In genomic region chr3:108070295-108071293, GRCm38 (mm10) we compare ENCODE assay signal across 8 mouse cellular contexts. TPM values are rescaled to one million over a fixed set of nuclear protein-coding genes. Genes with fewer than 3 reads are reported as not detected.
DNase-seq lines count a peak whose midpoint lies in the region; ATAC-seq and TF ChIP-seq lines count a peak whose summit lies in the region.

No protein-coding gene starts in this region.

- no peaks in the 10 kb centered on the region for H3K4me1 ChIP-seq in midbrain, embryonic 11.5 days (ENCODE audit: control insufficient read depth, insufficient read depth, low read length)
- no peaks in the 10 kb centered on the region for H3K4me1 ChIP-seq in midbrain, embryonic 15.5 days
- H3K4me1 ChIP-seq in hindbrain, postnatal 0 days (ENCODE audit: insufficient read depth, low read length): no peaks in the 10 kb centered on the region

- peak; percentile 77 for TF ChIP-seq CTCF in hindbrain, postnatal 0 days (IDR thresholded peaks at IDR 0.05; ENCODE audit: low read depth)

- no peak overlapping the region for H3K9ac ChIP-seq in midbrain, embryonic 11.5 days (ENCODE audit: low read length)
- no peak overlapping the region for H3K9ac ChIP-seq in midbrain, embryonic 15.5 days
- H3K9ac ChIP-seq in hindbrain, postnatal 0 days (replicated peaks; ENCODE audit: low read length): no peak overlapping the region

- H3K36me3 ChIP-seq in midbrain, embryonic 11.5 days (ENCODE audit: control insufficient read depth, insufficient read depth, low read length): peaks cover 8% of the 10 kb centered on the region; the same call in 1 of the 2 replicates
- peaks cover 7% of the 10 kb centered on the region; the same call in 1 of the 2 replicates for H3K36me3 ChIP-seq in midbrain, embryonic 15.5 days (replicated peaks)
- H3K36me3 ChIP-seq in hindbrain, postnatal 0 days (ENCODE audit: insufficient read depth, low read length): peaks cover 11% of the 10 kb centered on the region

- no peak overlapping the region for H3K4me3 ChIP-seq in midbrain, embryonic 11.5 days (ENCODE audit: low read depth, low read length)
- H3K4me3 ChIP-seq in midbrain, embryonic 15.5 days: no peak overlapping the region
- H3K4me3 ChIP-seq in hindbrain, postnatal 0 days (ENCODE audit: low read length): no peak overlapping the region

- 70% methylated on average over 10 of the region's 10 CpGs for WGBS in midbrain, embryonic 11.5 days
- WGBS in midbrain, embryonic 15.5 days: 65% methylated on average over 10 of the region's 10 CpGs
- 72% methylated on average over 10 of the region's 10 CpGs for WGBS in hindbrain, postnatal 0 days

- peak; percentile 97 for DNase-seq in midbrain, embryonic 11.5 days (ENCODE audit: low spot score, missing footprints)
- DNase-seq in T-cell, adult 2 months (ENCODE audit: low spot score): peak; percentile 77
- peak; percentile 73 to 79 for DNase-seq in cerebellum, postnatal 36 days
- peak; percentile 46 for DNase-seq in hindbrain, postnatal 0 days (ENCODE audit: low spot score)
- peak; percentile 58 for DNase-seq in left cerebral cortex, postnatal 4 days
- peak; percentile 81 for DNase-seq in thymus, postnatal 14 days

- H3K4me2 ChIP-seq in midbrain, embryonic 11.5 days: no peak overlapping the region
- no peak overlapping the region for H3K4me2 ChIP-seq in midbrain, embryonic 15.5 days
- H3K4me2 ChIP-seq in hindbrain, postnatal 0 days (ENCODE audit: low read depth, low read length): no peak overlapping the region

- no peak overlapping the region for H3K27ac ChIP-seq in midbrain, embryonic 11.5 days (ENCODE audit: low read depth, low read length)
- no peak overlapping the region for H3K27ac ChIP-seq in midbrain, embryonic 15.5 days
- H3K27ac ChIP-seq in hindbrain, postnatal 0 days: no peak overlapping the region

- H3K27me3 ChIP-seq in midbrain, embryonic 11.5 days (ENCODE audit: control insufficient read depth, insufficient read depth, low read length): no peaks in the 10 kb centered on the region
- H3K27me3 ChIP-seq in midbrain, embryonic 15.5 days (replicated peaks): no peaks in the 10 kb centered on the region
- H3K27me3 ChIP-seq in hindbrain, postnatal 0 days (ENCODE audit: insufficient read depth, low read length): no peaks in the 10 kb centered on the region

- no peaks in the 10 kb centered on the region for H3K9me3 ChIP-seq in midbrain, embryonic 11.5 days (ENCODE audit: control insufficient read depth, low read length)
- H3K9me3 ChIP-seq in midbrain, embryonic 15.5 days: no peaks in the 10 kb centered on the region
- H3K9me3 ChIP-seq in hindbrain, postnatal 0 days (ENCODE audit: low read length): no peaks in the 10 kb centered on the region

- intact Hi-C loops in left cerebral cortex, postnatal 4 days (cut with DNase I): loop anchor here (5.0 kb wide), 1 partner anchor 77 kb away; the partner anchor contains the start of gene Gnai3

- no peak for ATAC-seq in midbrain, embryonic 11.5 days (ENCODE audit: low FRiP score)
- no peak for ATAC-seq in midbrain, embryonic 15.5 days (replicated peaks)
- no peak for ATAC-seq in hindbrain, postnatal 0 days
- peak; percentile 69 for ATAC-seq in monocyte, adult 5-6 weeks (replicated peaks; ENCODE audit: insufficient number of reproducible peaks, low FRiP score, low TSS enrichment, poor library complexity, severe bottlenecking)

RNA-seq across cellular contexts. Expression of gene Ampd2, which starts 15.9 kb away (rescaled TPM):
- 31.2 and 37.0 TPM in 2 replicates for polyA plus RNA-seq in midbrain, embryonic 11.5 days (2014; fragmentation: Nextera tagmentation; extraction: Ambion mirVana)
- 67.9 and 76.2 TPM in 2 replicates for polyA plus RNA-seq in midbrain, embryonic 15.5 days (2015; fragmentation: Nextera tagmentation; extraction: Ambion mirVana)
- total RNA-seq in hindbrain, postnatal 0 days (2014; rRNA removed): 56.6 and 58.4 TPM in 2 replicates
- polyA plus RNA-seq in hindbrain, postnatal 0 days (2015; fragmentation: Nextera tagmentation; extraction: Ambion mirVana): 40.3 and 43.2 TPM in 2 replicates
- total RNA-seq in left cerebral cortex, postnatal 4 days (2021): 10 to 100 TPM; 65.3 to 75.4 TPM
- total RNA-seq in monocyte, adult 5-6 weeks (2017): 15.6 to 22.0 TPM (median 18.4 TPM) in 3 replicates

RNA-seq across cellular contexts. Expression of gene Gnat2, which starts 22.0 kb away (rescaled TPM):
- polyA plus RNA-seq in midbrain, embryonic 11.5 days (2014; fragmentation: Nextera tagmentation; extraction: Ambion mirVana): 0.30 and 0.90 TPM in 2 replicates
- polyA plus RNA-seq in midbrain, embryonic 15.5 days (2015; fragmentation: Nextera tagmentation; extraction: Ambion mirVana): 0.28 and 0.38 TPM in 2 replicates
- not detected in 2 replicates for total RNA-seq in hindbrain, postnatal 0 days (2014; rRNA removed)
- polyA plus RNA-seq in hindbrain, postnatal 0 days (2015; fragmentation: Nextera tagmentation; extraction: Ambion mirVana): 0.10 and 0.25 TPM in 2 replicates
- under 1 TPM in 1 of 2 experiments, not detected in 1; 0.44 TPM for total RNA-seq in left cerebral cortex, postnatal 4 days (2021)
- total RNA-seq in monocyte, adult 5-6 weeks (2017): not detected in 3 replicates

RNA-seq across cellular contexts. Expression of gene Gstm4, which starts 25.9 kb away (rescaled TPM):
- polyA plus RNA-seq in midbrain, embryonic 11.5 days (2014; fragmentation: Nextera tagmentation; extraction: Ambion mirVana): 15.2 and 15.8 TPM in 2 replicates
- polyA plus RNA-seq in midbrain, embryonic 15.5 days (2015; fragmentation: Nextera tagmentation; extraction: Ambion mirVana): 18.3 and 19.8 TPM in 2 replicates
- total RNA-seq in hindbrain, postnatal 0 days (2014; rRNA removed): 6.7 and 6.9 TPM in 2 replicates
- polyA plus RNA-seq in hindbrain, postnatal 0 days (2015; fragmentation: Nextera tagmentation; extraction: Ambion mirVana): 22.5 and 23.0 TPM in 2 replicates
- 10 to 100 TPM; 10.3 to 10.9 TPM for total RNA-seq in left cerebral cortex, postnatal 4 days (2021)
- total RNA-seq in monocyte, adult 5-6 weeks (2017): 7.4 to 12.4 TPM (median 8.4 TPM) in 3 replicates

RNA-seq across cellular contexts. Expression of gene Gstm1, which starts 52.8 kb away (rescaled TPM):
- polyA plus RNA-seq in midbrain, embryonic 11.5 days (2014; fragmentation: Nextera tagmentation; extraction: Ambion mirVana): 30.5 and 33.8 TPM in 2 replicates
- 74.4 and 97.4 TPM in 2 replicates for polyA plus RNA-seq in midbrain, embryonic 15.5 days (2015; fragmentation: Nextera tagmentation; extraction: Ambion mirVana)
- total RNA-seq in hindbrain, postnatal 0 days (2014; rRNA removed): 161 and 174 TPM in 2 replicates
- polyA plus RNA-seq in hindbrain, postnatal 0 days (2015; fragmentation: Nextera tagmentation; extraction: Ambion mirVana): 429 and 453 TPM in 2 replicates
- 10 to 100 TPM; 60.4 to 75.2 TPM for total RNA-seq in left cerebral cortex, postnatal 4 days (2021)
- 43.8 to 75.0 TPM (median 64.1 TPM) in 3 replicates for total RNA-seq in monocyte, adult 5-6 weeks (2017)

Comparison
In these comparisons a context has a peak if more than half of its experiments do, and no peak if none do; other contexts are left out.
1. DNase-seq: peak in every context shown above with its lines; median percentile 97 in midbrain, embryonic 11.5 days; 81 in thymus, postnatal 14 days; 77 in T-cell, adult 2 months; 76 in cerebellum, postnatal 36 days; 58 in left cerebral cortex, postnatal 4 days; 46 in hindbrain, postnatal 0 days.